Mouse (Mus musculus): ENCODE data around the gene Phxr2. TPM values are rescaled to one million over a fixed set of nuclear protein-coding genes. Genes with fewer than 3 reads are reported as not detected.

Phxr2 gene
- polyA plus RNA-seq, 1 experiment from 2014 or later = 0.14 TPM

DNA sequence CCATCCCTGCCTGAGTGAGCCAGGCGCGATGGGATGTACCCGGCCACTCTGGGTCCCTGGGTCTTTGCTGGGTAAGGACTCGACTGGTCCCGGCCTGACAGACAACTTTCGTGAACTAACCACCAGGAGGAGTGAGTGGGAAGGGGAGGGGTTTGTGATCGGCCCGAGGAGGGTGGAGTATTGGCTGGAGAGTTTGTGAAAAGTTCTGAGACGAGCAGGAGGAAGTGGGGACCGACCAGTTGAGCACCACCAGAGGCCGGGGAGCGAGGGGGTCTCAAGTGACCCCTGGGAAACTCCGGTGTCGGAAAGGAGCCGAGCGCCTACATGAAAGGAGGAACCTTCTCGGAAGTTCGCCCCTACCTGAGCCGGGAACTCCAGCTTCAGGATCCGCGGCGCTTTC, 18.2 kb downstream of the Phxr2 start, which contains the start of gene Galnt4:
Gene Galnt4, plus strand, starts transcription at position 196 of the 400 bp plus-strand sequence.
- under 1% methylated on average over 22 of the region's 22 CpGs for WGBS
- Histone ChIP-seq H3K4me1 (ENCODE audit: control insufficient read depth, insufficient read depth, low read depth, low read length) (peaks cover 19% of the 10 kb centered on the region), H3K4me2 (ENCODE audit: low read length) (peak within 1 kb of the TSS; percentile 93), H3K36me3 (ENCODE audit: control insufficient read depth, insufficient read depth, low read length) (peaks cover 12% of the 10 kb centered on the region), H3K9me3 (ENCODE audit: control insufficient read depth, low read length) (no peaks in the 10 kb centered on the region), H3K27ac (ENCODE audit: low read depth, low read length) (peak within 1 kb of the TSS; percentile 81), H3K27me3 (replicated peaks; ENCODE audit: control insufficient read depth, insufficient read depth, low read length) (no peaks in the 10 kb centered on the region), H3K9ac (ENCODE audit: low read depth, low read length) (peak within 1 kb of the TSS; percentile 73), H3K4me3 (ENCODE audit: low read length) (peak within 1 kb of the TSS; percentile 58)
- ATAC-seq = peak; percentile 77

GRCm38 (mm10) chr10:99106703-99107631, 19.2 kb downstream of the Phxr2 start, which contains the start of gene Poc1b:
TSS of gene Poc1b (plus strand) at chr10:99107036.
- H3K9me3 ChIP-seq (ENCODE audit: control insufficient read depth, low read length) = no peaks in the 10 kb centered on the region
- H3K36me3 ChIP-seq (ENCODE audit: control insufficient read depth, insufficient read depth, low read length) = peaks cover 12% of the 10 kb centered on the region
- under 1% methylated on average over 98 of the region's 106 CpGs for WGBS
- H3K4me1 ChIP-seq (ENCODE audit: control insufficient read depth, insufficient read depth, low read depth, low read length) = peaks cover 15% of the 10 kb centered on the region
- H3K27ac ChIP-seq (ENCODE audit: low read depth, low read length) = peak within 1 kb of the TSS; percentile 81
- H3K9ac ChIP-seq (ENCODE audit: low read depth, low read length) = peak within 1 kb of the TSS; percentile 73
- ATAC-seq = peak; percentile 97
- H3K4me2 ChIP-seq (ENCODE audit: low read length) = peak within 1 kb of the TSS; percentile 93
- peak within 1 kb of the TSS; percentile 58 for H3K4me3 ChIP-seq (ENCODE audit: low read length)
- H3K27me3 ChIP-seq (replicated peaks; ENCODE audit: control insufficient read depth, insufficient read depth, low read length) = no peaks in the 10 kb centered on the region

- H3K27me3 ChIP-seq (replicated peaks; ENCODE audit: control insufficient read depth, insufficient read depth, low read length) = no peaks in the 10 kb centered on the region
- peak overlapping the region; percentile 58 for H3K4me3 ChIP-seq (ENCODE audit: low read length)
- no peaks in the 10 kb centered on the region for H3K9me3 ChIP-seq (ENCODE audit: control insufficient read depth, low read length)
- H3K36me3 ChIP-seq (ENCODE audit: control insufficient read depth, insufficient read depth, low read length) = peaks cover 12% of the 10 kb centered on the region
- H3K27ac ChIP-seq (ENCODE audit: low read depth, low read length) = no peak overlapping the region
- ATAC-seq = peak; percentile 2; the same call in 1 of the 2 replicates
- 25% methylated on average over 8 of the region's 8 CpGs for WGBS
- H3K4me2 ChIP-seq (ENCODE audit: low read length) = peak overlapping the region; percentile 58
- peaks cover 15% of the 10 kb centered on the region for H3K4me1 ChIP-seq (ENCODE audit: control insufficient read depth, insufficient read depth, low read depth, low read length)
- H3K9ac ChIP-seq (ENCODE audit: low read depth, low read length) = peak overlapping the region; percentile 73
These were observed 19.8 kb downstream of the Phxr2 start for GRCm38 (mm10) chr10:99106311-99106702.

DNA sequence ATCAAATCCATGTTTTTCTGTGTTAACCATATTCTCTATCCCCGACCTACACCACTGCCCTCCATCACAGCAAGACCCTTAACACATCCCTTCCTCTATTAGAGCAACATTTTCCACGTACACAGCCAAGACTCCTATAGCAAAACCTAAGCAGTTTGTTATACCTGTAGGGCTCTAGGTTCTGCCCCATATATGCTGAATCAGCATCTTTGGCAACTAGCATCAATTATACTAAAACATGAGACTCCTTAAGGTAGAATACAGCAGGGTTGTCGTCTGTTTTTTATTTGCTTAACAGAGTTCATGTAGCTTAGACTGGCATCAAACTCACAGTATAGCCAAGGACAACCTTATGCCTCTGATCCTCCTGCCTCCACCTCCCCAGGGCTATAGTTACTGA, 20.6 kb downstream of the Phxr2 start:
- H3K4me3 ChIP-seq (ENCODE audit: low read length) = no peak overlapping the region
- 83% methylated on average over 3 of the region's 3 CpGs for WGBS
- peaks cover 12% of the 10 kb centered on the region for H3K36me3 ChIP-seq (ENCODE audit: control insufficient read depth, insufficient read depth, low read length)
- no peak for ATAC-seq
- no peaks in the 10 kb centered on the region for H3K9me3 ChIP-seq (ENCODE audit: control insufficient read depth, low read length)
- H3K4me2 ChIP-seq (ENCODE audit: low read length) = no peak overlapping the region
- peaks cover 13% of the 10 kb centered on the region for H3K4me1 ChIP-seq (ENCODE audit: control insufficient read depth, insufficient read depth, low read depth, low read length)
- H3K27ac ChIP-seq (ENCODE audit: low read depth, low read length) = no peak overlapping the region
- no peak overlapping the region for H3K9ac ChIP-seq (ENCODE audit: low read depth, low read length)
- no peaks in the 10 kb centered on the region for H3K27me3 ChIP-seq (replicated peaks; ENCODE audit: control insufficient read depth, insufficient read depth, low read length)

DNA sequence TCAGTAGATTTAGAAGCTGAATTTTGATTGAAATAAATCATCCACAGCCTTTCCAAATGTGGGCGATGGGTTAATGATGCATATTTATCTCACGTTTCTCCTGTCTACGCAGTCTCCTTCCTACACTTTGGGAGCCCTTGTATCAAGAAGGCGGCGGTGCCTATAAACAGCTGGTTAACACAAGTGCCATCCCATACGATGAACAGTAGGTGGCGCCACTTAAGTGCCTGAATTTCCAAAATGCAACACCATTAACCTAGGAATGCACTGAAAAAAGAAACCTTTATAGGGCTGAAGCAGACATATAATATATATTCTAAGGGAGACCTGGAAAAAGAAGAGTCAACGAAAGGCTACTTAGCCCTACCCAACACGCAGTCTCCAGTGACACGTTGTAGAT, 28.8 kb downstream of the Phxr2 start:
- Histone ChIP-seq H3K4me2 (ENCODE audit: low read length) (no peak overlapping the region), H3K27ac (ENCODE audit: low read depth, low read length) (no peak overlapping the region), H3K27me3 (replicated peaks; ENCODE audit: control insufficient read depth, insufficient read depth, low read length) (no peaks in the 10 kb centered on the region), H3K36me3 (ENCODE audit: control insufficient read depth, insufficient read depth, low read length) (no peaks in the 10 kb centered on the region), H3K9me3 (ENCODE audit: control insufficient read depth, low read length) (no peaks in the 10 kb centered on the region), H3K4me1 (ENCODE audit: control insufficient read depth, insufficient read depth, low read depth, low read length) (no peaks in the 10 kb centered on the region), H3K4me3 (ENCODE audit: low read length) (no peak overlapping the region), H3K9ac (ENCODE audit: low read depth, low read length) (no peak overlapping the region)
- ATAC-seq = no peak
- WGBS = 76% methylated on average over 10 of the region's 10 CpGs

DNA sequence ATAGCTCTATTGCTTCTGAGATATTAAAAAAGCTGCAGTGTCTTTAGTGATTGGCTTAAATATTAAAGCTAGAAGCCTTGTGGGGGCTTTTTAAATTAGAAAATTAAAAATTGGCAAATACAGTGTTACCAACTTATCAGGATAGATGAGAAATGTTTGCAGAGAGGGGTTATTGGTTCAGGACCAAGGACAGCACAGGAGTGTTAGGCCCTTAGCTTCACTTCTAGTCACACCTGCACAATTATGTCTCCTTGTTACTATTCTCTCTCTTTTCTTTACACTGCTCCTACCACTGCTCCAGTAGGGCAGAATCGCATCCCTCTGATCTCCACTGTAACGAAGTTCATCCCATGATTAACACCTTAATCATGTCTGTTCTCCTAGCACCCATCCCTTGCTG, 31.0 kb downstream of the Phxr2 start:
- Histone ChIP-seq H3K4me2 (ENCODE audit: low read length) (no peak overlapping the region), H3K9me3 (ENCODE audit: control insufficient read depth, low read length) (no peaks in the 10 kb centered on the region), H3K4me1 (ENCODE audit: control insufficient read depth, insufficient read depth, low read depth, low read length) (no peaks in the 10 kb centered on the region), H3K4me3 (ENCODE audit: low read length) (no peak overlapping the region), H3K9ac (ENCODE audit: low read depth, low read length) (no peak overlapping the region), H3K27ac (ENCODE audit: low read depth, low read length) (no peak overlapping the region), H3K36me3 (ENCODE audit: control insufficient read depth, insufficient read depth, low read length) (no peaks in the 10 kb centered on the region), H3K27me3 (replicated peaks; ENCODE audit: control insufficient read depth, insufficient read depth, low read length) (no peaks in the 10 kb centered on the region)
- no peak for ATAC-seq
- 81% methylated on average over 2 of the region's 2 CpGs for WGBS

DNA sequence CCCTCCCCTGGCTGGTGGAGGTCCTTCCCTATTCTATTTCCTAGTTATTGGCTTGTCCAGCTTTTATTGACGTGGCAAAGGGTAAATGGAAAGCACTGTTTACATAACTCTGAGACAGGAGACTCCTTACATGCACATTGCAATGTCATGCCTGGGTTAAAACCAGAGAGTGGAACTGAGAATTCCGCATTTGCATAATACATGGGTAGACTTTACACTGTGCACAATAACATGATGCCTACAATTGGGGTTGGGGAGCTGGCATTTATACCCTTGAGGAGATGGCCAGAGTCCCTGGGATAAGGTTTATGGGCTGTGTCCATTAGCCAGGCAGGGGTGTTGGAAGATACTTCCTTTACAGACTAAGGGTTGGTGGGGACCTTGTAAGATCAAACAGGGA, 32.8 kb downstream of the Phxr2 start:
- Histone ChIP-seq H3K4me1 (ENCODE audit: control insufficient read depth, insufficient read depth, low read depth, low read length) (no peaks in the 10 kb centered on the region), H3K27ac (ENCODE audit: low read depth, low read length) (no peak overlapping the region), H3K9me3 (ENCODE audit: control insufficient read depth, low read length) (no peaks in the 10 kb centered on the region), H3K9ac (ENCODE audit: low read depth, low read length) (no peak overlapping the region), H3K36me3 (ENCODE audit: control insufficient read depth, insufficient read depth, low read length) (no peaks in the 10 kb centered on the region), H3K4me3 (ENCODE audit: low read length) (no peak overlapping the region), H3K27me3 (replicated peaks; ENCODE audit: control insufficient read depth, insufficient read depth, low read length) (no peaks in the 10 kb centered on the region), H3K4me2 (ENCODE audit: low read length) (no peak overlapping the region)
- ATAC-seq = no peak
- WGBS = 90% methylated on average over 2 of the region's 2 CpGs

GRCm38 (mm10) chr10:99089906-99090305, 36.2 kb downstream of the Phxr2 start:
- Histone ChIP-seq H3K4me1 (ENCODE audit: control insufficient read depth, insufficient read depth, low read depth, low read length) (no peaks in the 10 kb centered on the region), H3K27me3 (replicated peaks; ENCODE audit: control insufficient read depth, insufficient read depth, low read length) (no peaks in the 10 kb centered on the region), H3K9ac (ENCODE audit: low read depth, low read length) (no peak overlapping the region), H3K9me3 (ENCODE audit: control insufficient read depth, low read length) (no peaks in the 10 kb centered on the region), H3K27ac (ENCODE audit: low read depth, low read length) (no peak overlapping the region), H3K36me3 (ENCODE audit: control insufficient read depth, insufficient read depth, low read length) (no peaks in the 10 kb centered on the region), H3K4me2 (ENCODE audit: low read length) (no peak overlapping the region), H3K4me3 (ENCODE audit: low read length) (no peak overlapping the region)
- 80% methylated on average over 6 of the region's 6 CpGs for WGBS
- no peak for ATAC-seq

GRCm38 (mm10) chr10:99086029-99086428, 40.1 kb downstream of the Phxr2 start:
- Histone ChIP-seq H3K27me3 (replicated peaks; ENCODE audit: control insufficient read depth, insufficient read depth, low read length) (no peaks in the 10 kb centered on the region), H3K27ac (ENCODE audit: low read depth, low read length) (no peak overlapping the region)
- WGBS = 75% methylated on average over 6 of the region's 6 CpGs

More at GRCm38 (mm10) chr10:99086029-99086428, 40.1 kb downstream of the Phxr2 start:
- no peak overlapping the region for H3K9ac ChIP-seq (ENCODE audit: low read depth, low read length)
- ATAC-seq = no peak
- no peaks in the 10 kb centered on the region for H3K9me3 ChIP-seq (ENCODE audit: control insufficient read depth, low read length)
- no peak overlapping the region for H3K4me3 ChIP-seq (ENCODE audit: low read length)
- H3K4me2 ChIP-seq (ENCODE audit: low read length) = no peak overlapping the region
- H3K36me3 ChIP-seq (ENCODE audit: control insufficient read depth, insufficient read depth, low read length) = no peaks in the 10 kb centered on the region
- no peaks in the 10 kb centered on the region for H3K4me1 ChIP-seq (ENCODE audit: control insufficient read depth, insufficient read depth, low read depth, low read length)
